Mouse (Mus musculus): ENCODE measurements at regions not wholly inside any gene's neighbourhood (a gene's known extent, or its start where the extent isn't known, plus 50 kb on each side); places are given as distances from the start of the nearest gene placed in this dataset.

DNA sequence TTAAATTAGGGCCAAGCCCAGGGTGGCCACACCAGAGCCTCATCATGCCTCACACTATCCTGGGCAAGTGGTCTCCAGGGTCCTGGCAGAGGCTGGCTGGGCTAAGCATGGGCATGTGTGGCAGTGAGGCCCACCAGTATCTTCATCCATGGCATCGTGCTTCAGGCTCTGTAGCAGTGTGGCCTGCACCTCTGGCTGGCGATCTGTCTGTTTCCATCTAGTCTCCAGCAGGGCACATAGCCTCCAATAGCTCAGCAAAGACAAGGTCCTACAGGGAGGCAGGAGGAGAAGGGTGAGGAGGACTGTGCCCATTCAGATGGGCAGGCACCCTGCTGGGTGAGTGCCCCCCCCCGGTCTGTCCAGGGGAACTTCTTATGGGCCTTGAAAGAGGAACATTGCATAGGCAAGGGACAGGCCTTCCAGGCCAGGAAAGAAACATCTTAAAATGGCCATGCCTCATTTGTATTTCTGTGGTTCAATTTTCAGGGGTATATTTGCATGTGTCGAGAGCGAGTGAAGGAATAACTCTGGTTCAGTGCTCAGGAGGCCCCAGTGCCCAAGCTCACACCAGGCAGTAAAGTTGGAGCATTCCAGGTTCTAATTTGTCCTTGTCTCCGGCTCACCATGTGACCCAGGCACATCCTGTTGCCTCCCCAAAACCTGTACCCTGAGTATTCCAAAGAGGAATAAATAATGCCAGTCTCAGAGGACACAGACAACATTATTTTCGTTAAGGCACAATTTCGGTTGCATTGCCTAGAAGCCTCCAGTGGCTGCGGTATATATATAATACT is 60.4 kb upstream of the Ppara start:
- no peak for DNase-seq (ENCODE audit: low spot score in 2 of 2)

GRCm38 (mm10) chr15:85675126-85675525 is 59.7 kb upstream of the Ppara start:
- DNase-seq (ENCODE audit: low spot score in 2 of 2), result no peak

DNA sequence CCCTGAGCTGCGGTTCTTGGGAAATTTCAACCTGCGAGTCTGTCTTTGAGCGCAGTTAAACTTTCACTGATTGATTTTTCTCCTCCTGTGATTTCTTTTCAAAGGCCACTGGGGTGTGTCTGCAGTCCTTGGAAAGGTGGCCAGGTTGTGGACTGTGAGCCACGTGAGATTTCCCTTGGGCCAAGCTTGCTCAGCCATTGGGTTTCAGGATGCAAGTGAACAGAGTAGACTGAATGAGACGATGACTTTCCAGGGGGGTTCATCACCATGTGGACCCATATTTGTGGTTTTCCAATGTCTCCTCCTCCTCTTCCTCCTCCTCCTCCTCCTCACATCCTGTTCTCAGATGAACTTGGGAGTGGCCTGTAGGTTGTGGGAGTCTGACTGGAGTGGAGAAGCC is 59.0 kb upstream of the Ppara start:
- no peak for DNase-seq (ENCODE audit: low spot score in 2 of 2)

DNA sequence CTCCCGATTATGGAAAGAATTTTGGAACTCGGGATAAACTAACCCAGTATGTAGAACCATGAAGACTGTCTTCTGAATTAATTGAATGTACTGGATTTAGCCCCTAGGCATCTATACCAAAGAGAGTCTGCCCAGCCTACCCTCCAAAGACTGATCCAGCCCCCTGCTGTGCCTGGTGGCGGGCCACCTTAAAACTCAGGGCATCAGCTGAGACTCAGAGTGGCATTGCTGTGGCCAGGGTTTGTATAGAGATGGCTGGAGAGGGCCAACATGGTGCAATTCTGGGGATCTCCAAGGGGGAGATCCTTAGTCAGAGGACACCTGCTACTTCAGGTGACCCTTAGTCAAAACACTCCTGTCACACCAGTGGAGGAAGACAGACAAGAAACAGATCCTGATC is 58.6 kb upstream of the Ppara start:
- DNase-seq (ENCODE audit: low spot score in 2 of 2), result no peak

GRCm38 (mm10) chr15:85676871-85677270 is 57.9 kb upstream of the Ppara start:
- DNase-seq (ENCODE audit: low spot score in 2 of 2), result no peak

GRCm38 (mm10) chr15:85677381-85677780 is 57.4 kb upstream of the Ppara start:
- DNase-seq (ENCODE audit: low spot score in 2 of 2), result no peak

DNA sequence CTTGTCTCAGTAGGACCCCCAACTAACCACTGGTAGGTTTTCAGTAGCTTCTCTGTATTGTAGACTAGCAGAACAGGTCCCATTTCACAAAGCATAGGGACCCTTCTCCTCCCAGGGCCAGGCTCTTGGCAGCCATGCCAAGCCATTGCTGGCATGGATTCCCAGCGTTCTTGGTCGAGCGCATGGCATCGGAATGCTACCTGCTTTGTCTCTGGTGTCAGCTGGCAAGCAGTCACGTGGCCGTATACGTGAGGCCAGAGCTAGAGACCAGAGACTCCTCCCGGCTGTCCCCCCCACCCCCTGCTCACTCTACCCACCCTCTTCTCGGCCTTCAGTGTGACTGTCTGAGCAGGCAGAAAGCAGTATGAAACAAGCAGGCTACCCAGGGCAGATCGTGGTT is 56.9 kb upstream of the Ppara start:
- peak; percentile 65 to 69 for DNase-seq (ENCODE audit: low spot score in 2 of 2)

DNA sequence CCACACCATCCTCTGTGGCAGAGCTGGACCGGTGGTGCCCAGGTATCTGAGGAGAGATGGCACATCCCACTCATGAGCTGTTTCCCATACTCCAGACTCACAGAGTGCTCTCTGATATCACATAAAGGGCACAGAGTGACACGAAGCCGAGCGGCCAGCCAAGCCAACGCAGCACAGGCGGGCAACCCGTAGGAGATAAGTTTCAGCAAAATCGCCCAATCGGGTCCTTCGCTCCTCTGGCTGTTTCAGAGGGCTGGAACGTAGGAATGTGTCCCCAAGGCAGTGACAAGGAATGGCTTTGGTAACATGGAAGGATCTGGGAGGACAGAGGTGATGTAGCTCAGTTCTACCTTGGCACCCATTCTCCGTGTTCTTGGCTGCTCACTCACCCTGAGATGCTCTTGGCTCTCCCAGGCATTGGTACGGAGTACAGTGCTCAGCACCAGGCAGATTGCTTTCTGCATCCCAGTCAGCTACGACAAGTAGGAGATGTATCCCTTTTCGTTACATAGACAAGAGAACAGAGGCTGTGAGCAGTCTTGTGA is 56.4 kb upstream of the Ppara start:
- DNase-seq (ENCODE audit: low spot score in 2 of 2), result no peak

DNA sequence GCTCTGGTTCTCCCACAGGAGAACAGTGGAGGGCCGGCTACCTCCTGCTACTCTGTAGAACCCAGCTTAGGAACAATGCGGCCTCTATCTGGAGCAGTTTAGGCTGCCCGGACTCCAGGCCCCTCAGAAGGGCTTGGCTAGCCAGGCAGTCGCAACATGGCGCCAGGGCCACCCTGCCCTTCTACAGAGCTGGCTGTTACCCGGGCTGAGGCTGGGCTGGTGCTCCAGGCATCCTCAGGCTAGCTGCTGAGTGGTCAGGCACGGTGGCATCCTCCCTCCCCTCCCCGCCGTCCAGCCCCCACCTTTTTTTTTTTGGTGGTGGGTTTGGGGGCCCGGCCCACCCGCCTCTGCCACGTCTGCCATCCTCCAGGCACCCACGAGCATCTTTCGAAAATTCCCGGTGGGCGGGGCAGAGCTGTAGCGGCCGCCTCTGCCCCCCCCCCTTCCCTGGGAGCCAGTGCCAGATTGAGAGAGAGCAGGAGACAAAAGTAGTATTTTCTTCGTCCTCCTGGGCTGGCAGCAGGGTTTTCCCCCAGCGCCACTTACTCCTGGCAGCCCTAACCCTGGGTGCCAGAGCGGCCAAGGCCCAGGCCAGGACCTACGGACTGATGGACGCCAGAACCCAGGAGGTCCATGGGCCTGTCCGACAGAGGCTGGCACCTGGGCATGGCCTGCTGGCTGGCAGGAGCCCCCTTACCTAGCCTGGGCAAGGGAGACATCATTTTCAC is 55.6 kb upstream of the Ppara start:
- DNase-seq (ENCODE audit: low spot score in 2 of 2), result peak; percentile 70 to 81

DNA sequence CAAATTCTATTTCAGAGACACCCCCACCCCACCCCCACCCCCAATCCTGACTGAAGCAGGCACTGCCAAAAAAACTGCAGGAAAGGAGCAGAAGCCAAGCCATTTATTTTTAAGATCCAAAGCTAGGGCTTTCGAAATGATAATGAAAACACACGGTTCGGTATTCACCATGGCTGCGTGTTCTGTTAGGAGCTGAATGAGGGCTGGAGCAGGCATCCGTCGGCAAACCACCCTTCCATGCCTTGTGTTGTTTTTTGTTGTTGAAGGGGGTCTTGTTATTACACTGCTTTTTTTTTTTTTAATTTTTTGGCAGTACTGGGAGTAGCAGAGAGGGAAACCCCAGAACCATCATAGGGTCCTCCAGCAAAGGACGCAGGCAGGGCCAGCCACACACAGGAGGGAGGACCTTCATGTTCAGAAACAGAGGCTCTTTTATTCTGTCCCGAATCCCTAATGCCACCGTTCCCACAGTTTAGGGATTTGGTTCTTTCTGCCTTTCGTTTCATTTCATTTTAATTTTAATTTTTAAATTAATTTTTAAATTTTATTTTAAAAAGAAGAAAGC is 54.8 kb upstream of the Ppara start:
- no peak for DNase-seq (ENCODE audit: low spot score in 2 of 2)

- DNase-seq (ENCODE audit: low spot score in 2 of 2), result no peak
Observed at GRCm38 (mm10) chr15:85680460-85681224, 54.1 kb upstream of the Ppara start.

- DNase-seq (ENCODE audit: low spot score in 2 of 2), result no peak
Observed at GRCm38 (mm10) chr15:85682116-85682515, 52.7 kb upstream of the Ppara start.

DNA sequence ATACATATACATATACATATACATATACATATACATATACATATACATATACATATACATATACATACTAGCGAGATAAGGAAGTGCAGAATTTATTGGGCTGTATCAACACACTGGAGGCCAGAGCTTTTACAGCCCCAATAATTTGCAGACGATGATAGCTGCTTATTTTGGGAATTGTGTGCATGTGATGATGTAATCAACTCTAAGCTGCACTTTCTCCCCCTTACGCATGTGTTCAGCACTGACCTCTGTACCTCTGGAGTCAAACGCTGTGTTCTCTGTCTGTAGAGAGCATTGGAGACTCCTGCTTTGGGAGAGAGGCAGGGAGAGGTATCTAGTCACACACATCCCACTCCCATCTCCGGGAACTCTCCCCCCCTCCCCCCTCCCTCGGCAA is 52.0 kb upstream of the Ppara start:
- no peak for DNase-seq (ENCODE audit: low spot score in 2 of 2)

GRCm38 (mm10) chr15:85683271-85683670 is 51.5 kb upstream of the Ppara start:
- no peak for DNase-seq (ENCODE audit: low spot score in 2 of 2)

GRCm38 (mm10) chr15:85683716-85684115 is 51.1 kb upstream of the Ppara start:
- no peak for DNase-seq (ENCODE audit: low spot score in 2 of 2)

DNA sequence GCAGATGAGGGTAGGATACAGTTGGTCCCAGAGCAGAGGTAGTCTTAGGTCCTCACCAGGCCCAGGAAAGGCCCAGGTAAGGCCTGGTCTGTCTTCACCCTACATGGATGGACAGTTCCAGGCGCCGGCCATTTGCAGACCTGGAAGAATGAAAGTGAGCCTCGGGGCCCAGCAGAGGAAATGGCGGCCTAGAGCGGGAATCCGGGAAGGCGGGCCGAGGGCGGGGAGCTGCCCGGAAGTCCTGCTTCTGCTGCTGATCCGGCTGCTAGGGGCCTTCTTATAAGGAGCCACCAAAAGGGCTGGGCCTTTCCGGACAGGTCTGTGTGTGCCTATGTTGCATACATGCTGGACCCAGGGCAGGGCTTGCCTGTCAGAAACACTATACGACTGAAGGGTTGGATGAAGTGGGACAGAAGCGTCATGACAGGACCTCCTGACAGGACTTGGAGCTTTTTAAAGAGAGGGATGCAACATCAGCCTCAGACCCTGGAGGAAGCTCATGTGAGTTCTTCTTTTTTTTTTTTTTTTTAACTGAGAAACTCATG is 50.5 kb upstream of the Ppara start:
- DNase-seq (ENCODE audit: low spot score in 2 of 2), result no peak

DNA sequence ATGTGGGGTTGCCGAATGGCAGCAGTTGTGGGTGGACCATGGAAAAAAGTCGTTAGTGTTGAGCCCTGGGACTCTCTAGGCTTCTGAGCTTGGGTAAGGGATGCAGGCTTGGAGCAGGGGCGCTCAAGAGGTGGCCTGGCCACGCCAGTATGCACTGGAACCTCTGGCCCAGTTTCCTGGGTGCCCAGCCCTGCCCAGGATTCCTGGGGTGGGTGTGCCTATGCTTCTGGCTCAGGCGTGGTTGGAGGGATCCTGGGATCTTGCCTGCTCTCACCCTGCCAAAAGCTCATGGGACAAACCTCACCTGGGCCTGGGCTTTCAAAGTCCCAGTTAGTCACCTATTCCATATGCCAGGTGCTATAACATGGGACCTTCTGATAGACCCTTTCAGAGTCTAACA is 49.9 kb upstream of the Ppara start:
- DNase-seq (ENCODE audit: low spot score in 2 of 2), result no peak

Data from left cerebral cortex, adult 18-20 months (tissue).